Mouse (Mus musculus): ENCODE measurements around the gene Dock4. TPM values are rescaled to one million over a fixed set of nuclear protein-coding genes. Genes with fewer than 3 reads are reported as not detected.
"Not testable (repeated sequence)": the region's sequence is repeated elsewhere in the genome, so short reads cannot be mapped to it uniquely, and the experiment has no call there.

Dock4 gene
- polyA plus RNA-seq, 1 experiment from 2014 or later: 25.1 TPM

- Histone ChIP-seq H3K36me3 (peaks cover 9% of the 10 kb centered on the region; the same call in 1 of the 2 replicates), H3K27me3 (ENCODE audit: insufficient read depth, poor library complexity, severe bottlenecking) (peaks cover 13% of the 10 kb centered on the region; the same call in 1 of the 2 replicates), H3K27ac (no peak overlapping the region), H3K9me3 (no peaks in the 10 kb centered on the region), H3K4me3 (no peak overlapping the region), H3K4me1 (replicated peaks) (peaks cover 4% of the 10 kb centered on the region; the same call in 1 of the 2 replicates)
- 74% methylated on average over 4 of the region's 4 CpGs for WGBS
- no peak for DNase-seq (ENCODE audit: low spot score)
These were observed 394.1 kb downstream of the Dock4 start for GRCm38 (mm10) chr12:40839817-40840216.

- Histone ChIP-seq H3K9me3 (no peaks in the 10 kb centered on the region), H3K36me3 (peaks cover 4% of the 10 kb centered on the region; the same call in 1 of the 2 replicates), H3K27ac (no peak overlapping the region), H3K4me3 (no peak overlapping the region), H3K4me1 (replicated peaks) (no peaks in the 10 kb centered on the region), H3K27me3 (ENCODE audit: insufficient read depth, poor library complexity, severe bottlenecking) (peaks cover 9% of the 10 kb centered on the region; the same call in 1 of the 2 replicates)
- no peak for DNase-seq (ENCODE audit: low spot score)
- 90% methylated on average over 10 of the region's 10 CpGs for WGBS
These were observed 396.7 kb downstream of the Dock4 start for GRCm38 (mm10) chr12:40842251-40842988.

DNA sequence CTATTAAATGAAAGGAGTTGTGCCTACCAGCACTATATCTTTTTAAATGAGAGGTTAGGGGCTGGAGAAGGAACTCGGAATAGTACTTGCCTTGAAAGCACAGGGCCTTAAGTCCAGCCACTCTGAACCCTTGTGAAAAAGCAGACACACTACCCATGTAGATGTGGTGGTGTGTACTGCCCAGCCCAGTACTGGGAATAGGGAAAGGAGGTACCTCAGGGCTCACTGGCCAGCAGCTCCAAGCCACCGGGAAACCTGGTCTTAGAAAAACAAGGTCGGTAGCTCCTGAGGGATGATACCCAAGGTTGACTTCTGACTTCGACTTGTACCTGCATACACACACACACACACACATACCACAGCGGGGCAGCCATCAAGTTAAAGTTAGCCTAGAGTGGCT, 397.2 kb downstream of the Dock4 start:
- DNase-seq (ENCODE audit: low spot score): no peak
- no peak overlapping the region for H3K27ac ChIP-seq
- 83% methylated on average over 5 of the region's 5 CpGs for WGBS
- peaks cover 4% of the 10 kb centered on the region; the same call in 1 of the 2 replicates for H3K36me3 ChIP-seq
- H3K27me3 ChIP-seq (ENCODE audit: insufficient read depth, poor library complexity, severe bottlenecking): peaks cover 9% of the 10 kb centered on the region; the same call in 1 of the 2 replicates
- H3K4me1 ChIP-seq (replicated peaks): no peaks in the 10 kb centered on the region
- no peak overlapping the region for H3K4me3 ChIP-seq
- no peaks in the 10 kb centered on the region for H3K9me3 ChIP-seq

GRCm38 (mm10) chr12:40843474-40844080, 397.8 kb downstream of the Dock4 start:
- Histone ChIP-seq H3K9me3 (no peaks in the 10 kb centered on the region), H3K27ac (no peak overlapping the region), H3K4me3 (no peak overlapping the region), H3K36me3 (peaks cover 4% of the 10 kb centered on the region; the same call in 1 of the 2 replicates), H3K27me3 (ENCODE audit: insufficient read depth, poor library complexity, severe bottlenecking) (peaks cover 5% of the 10 kb centered on the region; the same call in 1 of the 2 replicates), H3K4me1 (replicated peaks) (no peaks in the 10 kb centered on the region)
- WGBS: 79% methylated on average over 3 of the region's 3 CpGs
- DNase-seq (ENCODE audit: low spot score): no peak

GRCm38 (mm10) chr12:40844324-40844723, 398.6 kb downstream of the Dock4 start:
- Histone ChIP-seq H3K27me3 (ENCODE audit: insufficient read depth, poor library complexity, severe bottlenecking) (no peaks in the 10 kb centered on the region), H3K27ac (no peak overlapping the region), H3K4me1 (replicated peaks) (no peaks in the 10 kb centered on the region), H3K4me3 (no peak overlapping the region), H3K36me3 (peaks cover 4% of the 10 kb centered on the region; the same call in 1 of the 2 replicates), H3K9me3 (no peaks in the 10 kb centered on the region)
- DNase-seq (ENCODE audit: low spot score): no peak
- WGBS: 92% methylated on average over 22 of the region's 22 CpGs

DNA sequence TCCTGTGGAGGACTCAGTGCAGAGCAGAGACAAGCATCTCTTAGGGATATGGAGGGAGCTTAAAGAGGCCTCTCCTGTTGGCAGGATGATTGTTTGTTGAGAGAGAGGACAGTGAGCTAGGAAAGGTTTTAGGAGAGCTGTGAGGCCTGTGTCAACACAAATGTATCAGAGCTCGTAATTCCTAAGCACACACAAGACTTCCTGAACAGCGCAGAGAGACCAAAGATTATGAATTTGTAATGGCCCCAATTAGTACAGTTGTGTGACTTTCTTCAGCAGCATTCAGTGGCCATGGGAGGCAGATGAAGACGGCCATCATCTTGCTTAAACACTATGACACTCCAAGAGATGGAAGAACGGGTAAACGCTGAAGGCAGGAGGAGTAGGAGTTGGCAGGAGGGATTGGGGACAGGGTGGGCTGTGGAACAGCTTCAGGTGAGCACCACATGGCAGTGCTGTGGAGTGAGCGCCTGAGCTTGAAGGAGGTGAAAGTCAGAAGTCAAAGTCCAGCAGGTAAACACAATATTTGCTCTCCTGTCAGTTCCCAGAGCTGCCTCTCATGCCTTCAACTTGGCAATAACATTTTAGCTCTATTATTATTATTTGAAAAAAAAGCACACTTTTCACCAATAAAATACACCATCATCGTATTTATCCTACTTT, 409.1 kb downstream of the Dock4 start:
- 88% methylated on average over 7 of the region's 7 CpGs for WGBS
- H3K27me3 ChIP-seq (ENCODE audit: insufficient read depth, poor library complexity, severe bottlenecking): no peaks in the 10 kb centered on the region
- no peaks in the 10 kb centered on the region for H3K4me1 ChIP-seq (replicated peaks)
- no peak overlapping the region for H3K4me3 ChIP-seq
- no peak for DNase-seq (ENCODE audit: low spot score)
- no peak overlapping the region for H3K27ac ChIP-seq
- H3K36me3 ChIP-seq: no peaks in the 10 kb centered on the region
- H3K9me3 ChIP-seq: 0 out of 2 replicates have a peak, but pooled peaks cover 3% of the 10 kb centered on the region

GRCm38 (mm10) chr12:40857466-40857865, 411.7 kb downstream of the Dock4 start:
- WGBS: 92% methylated on average over 7 of the region's 7 CpGs
- H3K4me3 ChIP-seq: no peak overlapping the region
- no peak for DNase-seq (ENCODE audit: low spot score)
- no peaks in the 10 kb centered on the region for H3K4me1 ChIP-seq (replicated peaks)
- 0 out of 2 replicates have a peak, but pooled peaks cover 3% of the 10 kb centered on the region for H3K9me3 ChIP-seq
- no peak overlapping the region for H3K27ac ChIP-seq
- no peaks in the 10 kb centered on the region for H3K27me3 ChIP-seq (ENCODE audit: insufficient read depth, poor library complexity, severe bottlenecking)
- no peaks in the 10 kb centered on the region for H3K36me3 ChIP-seq

- H3K4me3 ChIP-seq; H3K27ac ChIP-seq; H3K36me3 ChIP-seq; H3K27me3 ChIP-seq (ENCODE audit: insufficient read depth, poor library complexity, severe bottlenecking); H3K4me1 ChIP-seq (replicated peaks); DNase-seq (ENCODE audit: low spot score); H3K9me3 ChIP-seq: not testable (repeated sequence)
- 84% methylated on average over 7 of the region's 7 CpGs for WGBS
These were observed 413.0 kb downstream of the Dock4 start for GRCm38 (mm10) chr12:40858763-40859162.

- WGBS: 94% methylated on average over 5 of the region's 5 CpGs
- H3K9me3 ChIP-seq: peaks cover 11% of the 10 kb centered on the region; the same call in 1 of the 2 replicates
These were observed 424.6 kb downstream of the Dock4 start for GRCm38 (mm10) chr12:40870387-40870786.

GRCm38 (mm10) chr12:40872716-40873115, 427.0 kb downstream of the Dock4 start:
- WGBS: 93% methylated on average over 3 of the region's 3 CpGs

More at GRCm38 (mm10) chr12:40870387-40870786, 424.6 kb downstream of the Dock4 start:
- Histone ChIP-seq H3K27me3 (ENCODE audit: insufficient read depth, poor library complexity, severe bottlenecking) (no peaks in the 10 kb centered on the region), H3K4me1 (replicated peaks) (no peaks in the 10 kb centered on the region), H3K27ac (no peak overlapping the region), H3K36me3 (no peaks in the 10 kb centered on the region), H3K4me3 (no peak overlapping the region)
- DNase-seq (ENCODE audit: low spot score): no peak

DNA sequence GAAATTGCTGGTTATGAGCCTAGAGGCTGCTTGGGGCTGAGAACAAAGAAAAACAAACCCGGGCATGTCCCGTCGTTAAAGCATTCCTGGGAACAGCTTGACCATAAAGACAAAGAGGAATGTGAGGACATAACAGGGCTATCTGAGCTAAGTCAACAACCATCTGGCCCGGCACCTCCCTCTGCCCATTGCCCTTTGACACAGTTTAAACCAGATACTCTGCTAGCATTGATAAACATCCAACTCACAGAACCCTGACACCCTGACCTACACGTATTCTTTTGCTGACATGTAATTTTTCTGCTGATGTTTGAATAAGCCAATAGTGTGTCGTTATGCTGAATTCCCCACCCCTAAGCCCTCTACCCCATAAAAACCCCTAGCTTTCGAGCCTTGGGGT, 427.5 kb downstream of the Dock4 start:
- 85% methylated on average over 7 of the region's 7 CpGs for WGBS
- not testable (repeated sequence) for DNase-seq (ENCODE audit: low spot score); H3K4me1 ChIP-seq (replicated peaks); H3K27ac ChIP-seq; H3K4me3 ChIP-seq; H3K36me3 ChIP-seq; H3K27me3 ChIP-seq (ENCODE audit: insufficient read depth, poor library complexity, severe bottlenecking)
- peaks cover 11% of the 10 kb centered on the region; the same call in 1 of the 2 replicates for H3K9me3 ChIP-seq

More at GRCm38 (mm10) chr12:40872716-40873115, 427.0 kb downstream of the Dock4 start:
- DNase-seq (ENCODE audit: low spot score): no peak
- H3K27me3 ChIP-seq (ENCODE audit: insufficient read depth, poor library complexity, severe bottlenecking): no peaks in the 10 kb centered on the region
- H3K27ac ChIP-seq: no peak overlapping the region
- H3K4me3 ChIP-seq: no peak overlapping the region
- no peaks in the 10 kb centered on the region for H3K36me3 ChIP-seq
- no peaks in the 10 kb centered on the region for H3K4me1 ChIP-seq (replicated peaks)
- H3K9me3 ChIP-seq: peaks cover 11% of the 10 kb centered on the region; the same call in 1 of the 2 replicates

GRCm38 (mm10) chr12:40884976-40885375, 439.2 kb downstream of the Dock4 start:
- WGBS: 82% methylated on average over 3 of the region's 3 CpGs
- no peak for DNase-seq (ENCODE audit: low spot score)
- H3K9me3 ChIP-seq: no peaks in the 10 kb centered on the region
- no peaks in the 10 kb centered on the region for H3K27me3 ChIP-seq (ENCODE audit: insufficient read depth, poor library complexity, severe bottlenecking)
- no peaks in the 10 kb centered on the region for H3K4me1 ChIP-seq (replicated peaks)
- H3K36me3 ChIP-seq: no peaks in the 10 kb centered on the region
- no peak overlapping the region for H3K27ac ChIP-seq
- H3K4me3 ChIP-seq: no peak overlapping the region

Measured in hindbrain, embryonic 10.5 days (tissue).